Mouse (Mus musculus) ES-E14 (cell line): ENCODE measurements around the gene Orm1. TPM values are rescaled to one million over a fixed set of nuclear protein-coding genes. Genes with fewer than 3 reads are reported as not detected.

Source experiments
- DNase-seq: peaks from one replicate; pipeline ENCODE4 v3.0.0-alpha.2; 2013; ENCODE audit warnings: low read depth, low spot score
- H3K27ac ChIP-seq: 2 replicates; pipeline ENCODE4 v1.5.1; 2012; ENCODE audit warnings: low read depth, mild to moderate bottlenecking, low read length, moderate library complexity, mixed read lengths; ENCODE audit not compliant: poor library complexity, insufficient read depth, severe bottlenecking
- H3K36me3 ChIP-seq: 2 replicates; pipeline ENCODE4 v1.6.1; 2012; ENCODE audit warnings: mild to moderate bottlenecking, low read length, moderate library complexity, mixed read lengths; ENCODE audit not compliant: control insufficient read depth, poor library complexity, insufficient read depth, severe bottlenecking
- H3K4me1 ChIP-seq, 2 experiments: fragments of 150-350 bp in 1 of 2; sonication (generic) in 1 of 2; 2 replicates each; pipeline ENCODE4 v1.6.1; 2012; ENCODE audit warnings: low read length in 2 of 2, mild to moderate bottlenecking in 1 of 2, mixed read lengths in 1 of 2; ENCODE audit not compliant: control insufficient read depth in 2 of 2, insufficient read depth in 2 of 2, poor library complexity in 1 of 2
- H3K4me3 ChIP-seq, 2 experiments: fragments of 150-350 bp in 1 of 2; sonication (generic) in 1 of 2; 2 replicates each; pipeline ENCODE4 v1.5.1; 2012; ENCODE audit warnings: low read length in 2 of 2, low read depth in 1 of 2, mild to moderate bottlenecking in 1 of 2, mixed read lengths in 1 of 2; ENCODE audit not compliant: insufficient read depth in 1 of 2, poor library complexity in 1 of 2, severe bottlenecking in 1 of 2
- H3K9ac ChIP-seq: 2 replicates; pipeline ENCODE4 v1.6.1; 2012; ENCODE audit warnings: low read depth, mild to moderate bottlenecking, low read length, mixed read lengths; ENCODE audit not compliant: poor library complexity, insufficient read depth, severe bottlenecking
- H3K9me3 ChIP-seq: fragments of 150-350 bp; sonication (generic); 2 replicates; pipeline ENCODE4 v1.6.1; 2012; ENCODE audit warnings: low read depth, mild to moderate bottlenecking, low read length; ENCODE audit not compliant: control insufficient read depth, insufficient read depth
- CHD2 ChIP-seq: IDR thresholded peaks from 2 replicates; pipeline ENCODE4 v1.6.1; 2014; ENCODE audit warnings: mild to moderate bottlenecking, low read depth, low read length, inconsistent platforms
- HCFC1 ChIP-seq: IDR thresholded peaks from 2 replicates; pipeline ENCODE4 v1.6.1; 2012; ENCODE audit warnings: low read length, inconsistent platforms, borderline replicate concordance; ENCODE audit not compliant: insufficient read depth
- MAFK ChIP-seq: IDR thresholded peaks from 2 replicates; pipeline ENCODE4 v1.6.1; 2014; ENCODE audit warnings: mild to moderate bottlenecking, low read depth, low read length, inconsistent platforms; ENCODE audit not compliant: insufficient read depth
- ZC3H11A ChIP-seq: IDR thresholded peaks from 2 replicates; pipeline ENCODE4 v1.6.1; 2012; ENCODE audit warnings: low read depth, mild to moderate bottlenecking, inconsistent platforms, low read length, borderline replicate concordance
- ZNF384 ChIP-seq: IDR thresholded peaks from 2 replicates; pipeline ENCODE4 v1.6.1; 2012; ENCODE audit warnings: low read depth, low read length, inconsistent platforms
- in situ Hi-C, 2 experiments: fragments of 600-800 bp; cut with MboI; formaldehyde crosslinking; loops; one replicate each; pipeline ENCODE4 v1.15.1; 2025; ENCODE audit warnings: low sequenced_read_pairs in 2 of 2, inconsistent platforms in 1 of 2; ENCODE audit not compliant: unreplicated experiment in 2 of 2
- total RNA-seq: library from RNA; depleted of rRNA; stranded (reverse); fragments of 300-350 nt; gene quantifications from 2 replicates; pipeline ENCODE4 v1.2.3, GENCODE M21; 2012; rRNA removed

The Orm1 gene
- not detected in 2 replicates for total RNA-seq

- no peak for TF ChIP-seq ZNF384
- no peak for TF ChIP-seq CHD2
- TF ChIP-seq MAFK = no peak
- no peak for TF ChIP-seq HCFC1
- no peak for TF ChIP-seq ZC3H11A
- in situ Hi-C loops = no loop called here
- no peak within 1 kb of the TSS for H3K4me3 ChIP-seq
- H3K36me3 ChIP-seq = no peaks in the 10 kb centered on the region
- no peak for DNase-seq
- no peaks in the 10 kb centered on the region for H3K9me3 ChIP-seq
- peaks cover 0 to 3% of the 10 kb centered on the region in 2 experiments; a peak in 1 of 4 replicates for H3K4me1 ChIP-seq
- H3K27ac ChIP-seq = no peak within 1 kb of the TSS
- no peak within 1 kb of the TSS for H3K9ac ChIP-seq
These were observed at the start of gene Orm1 for GRCm38 (mm10) chr4:63344295-63344694. TSS of gene Orm1 (plus strand) at chr4:63344560.

- Histone ChIP-seq H3K4me1 (no peaks in the 10 kb centered on the region), H3K27ac (no peak overlapping the region), H3K4me3 (no peak overlapping the region), H3K9me3 (no peaks in the 10 kb centered on the region), H3K9ac (no peak overlapping the region), H3K36me3 (no peaks in the 10 kb centered on the region)
- TF ChIP-seq ZNF384 (no peak), HCFC1 (no peak), CHD2 (no peak), ZC3H11A (no peak), MAFK (no peak)
- in situ Hi-C loops = no loop called here
- no peak for DNase-seq
These were observed 48.7 kb upstream of the Orm1 start for GRCm38 (mm10) chr4:63295641-63296040.

GRCm38 (mm10) chr4:63296263-63296662 lies 48.1 kb upstream of the Orm1 start:
- no peaks in the 10 kb centered on the region for H3K4me1 ChIP-seq
- no peak for DNase-seq
- no peaks in the 10 kb centered on the region for H3K9me3 ChIP-seq
- H3K36me3 ChIP-seq = no peaks in the 10 kb centered on the region
- no peak overlapping the region for H3K27ac ChIP-seq
- no peak overlapping the region for H3K9ac ChIP-seq
- TF ChIP-seq ZC3H11A (no peak), HCFC1 (no peak), ZNF384 (no peak), MAFK (no peak), CHD2 (no peak)
- H3K4me3 ChIP-seq = no peak overlapping the region
- in situ Hi-C loops = no loop called here

GRCm38 (mm10) chr4:63296876-63297275 lies 47.5 kb upstream of the Orm1 start:
- H3K36me3 ChIP-seq = no peaks in the 10 kb centered on the region
- H3K9me3 ChIP-seq = no peaks in the 10 kb centered on the region
- in situ Hi-C loops = no loop called here
- H3K4me3 ChIP-seq = no peak overlapping the region
- no peak overlapping the region for H3K9ac ChIP-seq
- H3K27ac ChIP-seq = no peak overlapping the region
- DNase-seq = no peak
- H3K4me1 ChIP-seq = no peaks in the 10 kb centered on the region
- no peak for TF ChIP-seq ZNF384

- no peak overlapping the region for H3K4me3 ChIP-seq
- no peak for TF ChIP-seq CHD2
- TF ChIP-seq ZC3H11A = no peak
- no peak for TF ChIP-seq HCFC1
- no peak for TF ChIP-seq MAFK
- no peak for TF ChIP-seq ZNF384
- H3K36me3 ChIP-seq = no peaks in the 10 kb centered on the region
- no peak overlapping the region for H3K9ac ChIP-seq
- no peak overlapping the region for H3K27ac ChIP-seq
- H3K4me1 ChIP-seq = no peaks in the 10 kb centered on the region
- in situ Hi-C loops = no loop called here
- H3K9me3 ChIP-seq = no peaks in the 10 kb centered on the region
- DNase-seq = no peak
These were observed 46.2 kb upstream of the Orm1 start for GRCm38 (mm10) chr4:63298191-63298590.
